Mouse (Mus musculus) cerebellum, adult 2 months (tissue): ENCODE results near the gene Tvp23a. TPM values are rescaled to one million over a fixed set of nuclear protein-coding genes. Genes with fewer than 3 reads are reported as not detected.

Experiments
- DNase-seq, 2 experiments: peaks; one replicate each; pipeline ENCODE4 v3.0.0; 2021
- H3K27ac ChIP-seq: fragments of 200-500 bp; 2 replicates; pipeline ENCODE4 v1.5.1; 2012; ENCODE audit warnings: low read length, control low read depth, inconsistent platforms; ENCODE audit not compliant: insufficient read depth
- H3K27me3 ChIP-seq: fragments of 200-500 bp; 2 replicates; pipeline ENCODE4 v1.6.1; 2012; ENCODE audit warnings: inconsistent platforms, mild to moderate bottlenecking, low read length, moderate library complexity; ENCODE audit not compliant: control insufficient read depth, insufficient read depth
- H3K4me1 ChIP-seq: fragments of 200-500 bp; 2 replicates; pipeline ENCODE4 v1.6.1; 2011; ENCODE audit warnings: low read length; ENCODE audit not compliant: control insufficient read depth, insufficient read depth
- H3K4me3 ChIP-seq: fragments of 200-500 bp; replicated peaks from 2 replicates; pipeline ENCODE3; 2011; ENCODE audit warnings: mild to moderate bottlenecking, low read depth, low read length, control low read depth; ENCODE audit not compliant: insufficient read depth
- CTCF ChIP-seq: fragments of 200-500 bp; IDR thresholded peaks from 2 replicates; pipeline ENCODE4 v1.5.1; 2011; ENCODE audit warnings: low read depth, mild to moderate bottlenecking, control low read depth, low read length, moderate library complexity, borderline replicate concordance; ENCODE audit not compliant: insufficient read depth
- POLR2A ChIP-seq: fragments of 200-500 bp; IDR thresholded peaks from 2 replicates; pipeline ENCODE4 v1.6.1; 2011; ENCODE audit warnings: low read length, control low read depth, borderline replicate concordance; ENCODE audit not compliant: insufficient read depth
- WGBS: fragments of 180-500 bp; shearing (Covaris S2); methylation state at CpG from one replicate; pipeline ENCODE4 v1.1.7; 2018; 5-methylcytosine and 5-hydroxymethylcytosine counted together
- polyA plus RNA-seq: library from polyadenylated mRNA; depleted of rRNA; stranded (reverse); fragments of >200 nt; gene quantifications from 2 replicates; pipeline ENCODE4 v1.2.3, GENCODE M21; 2012

Tvp23a gene
- polyA plus RNA-seq, 1 experiment, result 27.3 TPM

GRCm38 (mm10) chr16:10436166-10436565, 11.0 kb downstream of the Tvp23a start:
- Histone ChIP-seq H3K4me1 (no peaks in the 10 kb centered on the region), H3K27ac (no peak overlapping the region), H3K4me3 (no peak overlapping the region), H3K27me3 (no peaks in the 10 kb centered on the region)
- TF ChIP-seq CTCF, result no peak
- TF ChIP-seq POLR2A, result no peak
- no peak for DNase-seq
- 89% methylated on average over 6 of the region's 6 CpGs for WGBS

- Histone ChIP-seq H3K4me1 (no peaks in the 10 kb centered on the region), H3K27ac (no peak overlapping the region), H3K27me3 (no peaks in the 10 kb centered on the region), H3K4me3 (no peak overlapping the region)
- TF ChIP-seq CTCF (no peak), POLR2A (no peak)
- no peak for DNase-seq
- 91% methylated on average over 5 of the region's 5 CpGs for WGBS
Measured at GRCm38 (mm10) chr16:10433344-10433743, 13.8 kb downstream of the Tvp23a start.

GRCm38 (mm10) chr16:10432387-10432786, 14.8 kb downstream of the Tvp23a start:
- Histone ChIP-seq H3K27me3 (no peaks in the 10 kb centered on the region), H3K4me3 (no peak overlapping the region), H3K4me1 (no peaks in the 10 kb centered on the region), H3K27ac (no peak overlapping the region)
- WGBS, result 87% methylated on average over 4 of the region's 4 CpGs
- TF ChIP-seq CTCF, result no peak
- TF ChIP-seq POLR2A, result no peak
- DNase-seq, result no peak

- TF ChIP-seq CTCF (no peak), POLR2A (no peak)
- Histone ChIP-seq H3K4me1 (no peaks in the 10 kb centered on the region), H3K4me3 (no peak overlapping the region), H3K27ac (no peak overlapping the region), H3K27me3 (no peaks in the 10 kb centered on the region)
- DNase-seq, result no peak
- WGBS, result 89% methylated on average over 1 of the region's 1 CpGs
Measured at GRCm38 (mm10) chr16:10431911-10432310, 15.3 kb downstream of the Tvp23a start.

GRCm38 (mm10) chr16:10420447-10421054, 26.6 kb downstream of the Tvp23a start:
- TF ChIP-seq POLR2A (no peak), CTCF (no peak)

GRCm38 (mm10) chr16:10417723-10418259, 29.4 kb downstream of the Tvp23a start:
- no peak for DNase-seq
- Histone ChIP-seq H3K4me1 (peaks cover 7% of the 10 kb centered on the region), H3K4me3 (no peak overlapping the region), H3K27me3 (no peaks in the 10 kb centered on the region), H3K27ac (no peak overlapping the region)
- 94% methylated on average over 9 of the region's 9 CpGs for WGBS
- TF ChIP-seq CTCF (no peak), POLR2A (no peak)

More at GRCm38 (mm10) chr16:10420447-10421054, 26.6 kb downstream of the Tvp23a start:
- H3K4me3 ChIP-seq, result no peak overlapping the region
- no peak overlapping the region for H3K27ac ChIP-seq
- peaks cover 7% of the 10 kb centered on the region for H3K4me1 ChIP-seq
- 93% methylated on average over 9 of the region's 9 CpGs for WGBS
- no peak for DNase-seq
- no peaks in the 10 kb centered on the region for H3K27me3 ChIP-seq

GRCm38 (mm10) chr16:10416866-10417265, 30.3 kb downstream of the Tvp23a start:
- 94% methylated on average over 4 of the region's 4 CpGs for WGBS
- H3K4me3 ChIP-seq, result no peak overlapping the region
- peak in 1 of 2 experiments; percentile 36 for DNase-seq

GRCm38 (mm10) chr16:10415976-10416375, 31.2 kb downstream of the Tvp23a start:
- peak; percentile 85 to 89 for DNase-seq
- Histone ChIP-seq H3K4me3 (no peak overlapping the region), H3K4me1 (peaks cover 7% of the 10 kb centered on the region), H3K27me3 (no peaks in the 10 kb centered on the region), H3K27ac (0 out of 2 replicates have a peak overlapping the region, but pooled peaks have one; percentile 35)
- TF ChIP-seq POLR2A (no peak), CTCF (peak; percentile 87)
- WGBS, result 9% methylated on average over 6 of the region's 6 CpGs

More at GRCm38 (mm10) chr16:10416866-10417265, 30.3 kb downstream of the Tvp23a start:
- no peaks in the 10 kb centered on the region for H3K27me3 ChIP-seq
- TF ChIP-seq CTCF, result peak; percentile 43; the same call in 1 of the 2 replicates
- no peak for TF ChIP-seq POLR2A
- peaks cover 7% of the 10 kb centered on the region for H3K4me1 ChIP-seq
- H3K27ac ChIP-seq, result no peak overlapping the region
